Mouse (Mus musculus) E14TG2a.4 (cell line): Measurements from ENCODE around the gene C330007P06Rik.

Experiments
- CTCF ChIP-seq: conservative IDR thresholded peaks from 2 replicates; pipeline ENCODE4 v1.5.1; 2014; ENCODE audit warnings: low read length
- NANOG ChIP-seq: IDR thresholded peaks from 2 replicates; pipeline ENCODE4 v1.6.1; 2014; ENCODE audit warnings: borderline replicate concordance, low read length, mixed read lengths
- POU5F1 ChIP-seq: IDR thresholded peaks from 2 replicates; pipeline ENCODE4 v1.6.1; 2014; ENCODE audit warnings: low read length, borderline replicate concordance

GRCm38 (mm10) chrX:36906539-36906938, 32.6 kb upstream of the C330007P06Rik start:
- TF ChIP-seq NANOG, result no peak
- TF ChIP-seq CTCF, result no peak
- no peak for TF ChIP-seq POU5F1
